Mouse (Mus musculus): ENCODE measurements at regions not wholly inside any gene's neighbourhood (a gene's known extent, or its start where the extent isn't known, plus 50 kb on each side); places are given as distances from the start of the nearest gene placed in this dataset.
A peak's percentile ranks its signal among the peaks of the same experiment; 100 is the strongest.

DNA sequence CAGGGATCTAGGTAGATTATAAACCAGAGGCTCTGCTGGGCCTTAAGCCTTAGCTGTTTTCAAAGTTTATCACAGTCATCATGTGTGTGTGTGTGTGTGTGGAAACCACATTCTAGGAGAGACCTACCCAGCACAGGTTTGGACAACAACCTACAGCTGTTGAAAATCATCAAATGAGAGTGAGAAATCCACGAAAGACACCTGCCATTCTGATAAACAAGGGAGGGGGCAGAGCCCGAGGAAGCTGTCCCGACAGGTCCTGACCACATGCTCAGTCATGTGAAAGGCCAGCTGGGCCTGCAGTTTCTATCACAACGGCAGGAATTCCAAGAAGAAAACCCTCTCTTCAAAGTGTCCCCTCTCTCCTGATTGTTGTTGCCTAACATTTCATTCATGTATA, 114.0 kb upstream of the Atp1b1 start:
- no peak for ATAC-seq (replicated peaks in 1 of 2; ENCODE audit: insufficient read depth in 1 of 2, low FRiP score in 2 of 2, low TSS enrichment in 1 of 2, low read depth in 1 of 2, poor library complexity in 2 of 2, severe bottlenecking in 2 of 2)

DNA sequence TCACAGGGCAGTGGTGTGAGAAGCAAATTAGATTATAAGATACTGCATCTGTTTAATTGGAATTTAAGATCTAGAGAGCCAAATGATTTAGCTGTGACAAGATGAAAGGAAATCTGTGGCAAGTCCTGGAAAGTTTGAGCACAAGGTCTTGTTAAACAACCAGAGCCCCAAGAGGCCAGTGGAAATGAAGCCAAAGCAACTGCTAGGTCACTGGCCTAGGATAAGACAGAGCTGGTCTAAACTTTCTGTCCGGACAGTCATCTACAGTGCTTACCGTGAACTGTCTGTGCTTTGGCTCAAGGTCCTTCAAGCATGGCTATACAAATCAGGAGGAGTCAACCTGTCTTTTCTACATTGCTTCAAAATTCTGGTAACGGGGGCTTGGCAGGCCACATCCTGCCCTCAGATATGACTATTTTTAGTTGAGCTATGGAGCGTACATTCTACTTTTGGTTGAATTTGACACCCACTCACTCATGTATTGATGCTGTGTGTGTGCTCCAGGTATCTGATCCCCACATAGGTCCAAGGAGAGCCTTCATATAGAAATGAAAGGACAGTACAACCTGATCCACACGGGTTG, 113.4 kb upstream of the Atp1b1 start:
- no peak; a peak in 1 of 4 replicates for ATAC-seq (replicated peaks in 1 of 2; ENCODE audit: insufficient read depth in 1 of 2, low FRiP score in 2 of 2, low TSS enrichment in 1 of 2, low read depth in 1 of 2, poor library complexity in 2 of 2, severe bottlenecking in 2 of 2)

GRCm38 (mm10) chr1:164564847-164565246, 106.7 kb upstream of the Atp1b1 start:
- ATAC-seq (replicated peaks in 1 of 2; ENCODE audit: insufficient read depth in 1 of 2, low FRiP score in 2 of 2, low TSS enrichment in 1 of 2, low read depth in 1 of 2, poor library complexity in 2 of 2, severe bottlenecking in 2 of 2): peak; percentile 62 to 82; a peak in 3 of 4 replicates

DNA sequence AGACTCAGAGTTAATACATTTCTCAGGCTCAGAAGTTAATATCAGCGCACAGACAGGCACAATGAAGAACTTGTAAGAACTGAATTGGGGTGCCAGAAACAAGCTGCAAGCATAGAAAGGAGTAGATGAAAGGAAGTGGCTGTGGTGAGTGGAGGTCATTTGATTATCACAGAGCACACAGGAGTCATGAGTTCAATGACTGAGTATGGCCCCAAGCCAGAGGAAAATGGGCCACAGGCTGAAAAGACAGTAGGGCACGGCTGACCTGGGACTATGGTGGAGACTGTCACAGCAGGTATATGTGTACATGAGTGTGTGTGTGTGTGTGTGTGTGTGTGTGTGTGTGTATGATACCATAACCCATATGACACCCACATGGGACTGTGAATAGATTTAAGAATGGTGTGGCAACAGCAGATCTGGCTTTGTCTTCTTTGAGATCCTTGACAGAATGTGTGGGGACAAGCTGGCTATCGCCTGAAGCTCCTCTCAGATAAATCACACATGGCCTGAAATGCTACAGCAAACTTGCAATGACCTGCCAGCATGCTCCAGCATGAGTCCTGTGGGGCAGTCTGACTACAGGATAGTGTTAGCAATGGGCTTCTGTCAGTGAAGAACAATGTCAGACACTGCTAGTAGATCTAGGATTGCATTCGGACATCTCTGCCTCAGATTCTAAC, 101.5 kb upstream of the Atp1b1 start:
- ATAC-seq (replicated peaks in 1 of 2; ENCODE audit: insufficient read depth in 1 of 2, low FRiP score in 2 of 2, low TSS enrichment in 1 of 2, low read depth in 1 of 2, poor library complexity in 2 of 2, severe bottlenecking in 2 of 2): 0 out of 4 replicates have a peak, but pooled peaks of 1 of the 2 experiments have one; percentile 2

GRCm38 (mm10) chr1:164552658-164553057, 94.5 kb upstream of the Atp1b1 start:
- ATAC-seq (replicated peaks in 1 of 2; ENCODE audit: insufficient read depth in 1 of 2, low FRiP score in 2 of 2, low TSS enrichment in 1 of 2, low read depth in 1 of 2, poor library complexity in 2 of 2, severe bottlenecking in 2 of 2): no peak

- ATAC-seq (replicated peaks in 1 of 2; ENCODE audit: insufficient read depth in 1 of 2, low FRiP score in 2 of 2, low TSS enrichment in 1 of 2, low read depth in 1 of 2, poor library complexity in 2 of 2, severe bottlenecking in 2 of 2): no peak
Measured at GRCm38 (mm10) chr1:164551019-164551418, 92.9 kb upstream of the Atp1b1 start.

DNA sequence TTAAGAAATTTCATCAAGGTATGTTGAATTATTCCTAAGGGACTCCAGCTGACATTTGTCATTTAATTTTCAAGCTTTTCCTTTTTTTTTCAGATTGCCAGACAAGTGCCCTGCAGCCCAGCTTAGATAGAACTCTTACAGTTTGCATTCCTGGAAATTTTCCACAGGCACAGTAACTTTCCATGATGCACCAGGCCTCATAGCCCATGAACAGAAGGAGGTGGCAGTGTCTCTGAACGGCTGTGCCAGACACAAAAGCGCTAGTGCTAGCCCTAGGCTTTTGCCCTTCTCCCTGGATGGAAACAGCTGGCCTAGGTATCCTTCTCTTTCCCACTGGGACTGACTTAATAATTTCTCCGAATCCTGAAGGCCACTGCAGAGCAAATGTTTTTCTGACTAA, 92.4 kb upstream of the Atp1b1 start:
- ATAC-seq (replicated peaks in 1 of 2; ENCODE audit: insufficient read depth in 1 of 2, low FRiP score in 2 of 2, low TSS enrichment in 1 of 2, low read depth in 1 of 2, poor library complexity in 2 of 2, severe bottlenecking in 2 of 2): no peak

- ATAC-seq (replicated peaks in 1 of 2; ENCODE audit: insufficient read depth in 1 of 2, low FRiP score in 2 of 2, low TSS enrichment in 1 of 2, low read depth in 1 of 2, poor library complexity in 2 of 2, severe bottlenecking in 2 of 2): no peak
Measured at GRCm38 (mm10) chr1:164548071-164548470, 89.9 kb upstream of the Atp1b1 start.

- ATAC-seq (replicated peaks in 1 of 2; ENCODE audit: insufficient read depth in 1 of 2, low FRiP score in 2 of 2, low TSS enrichment in 1 of 2, low read depth in 1 of 2, poor library complexity in 2 of 2, severe bottlenecking in 2 of 2): no peak
Measured at GRCm38 (mm10) chr1:164545843-164546242, 87.7 kb upstream of the Atp1b1 start.

DNA sequence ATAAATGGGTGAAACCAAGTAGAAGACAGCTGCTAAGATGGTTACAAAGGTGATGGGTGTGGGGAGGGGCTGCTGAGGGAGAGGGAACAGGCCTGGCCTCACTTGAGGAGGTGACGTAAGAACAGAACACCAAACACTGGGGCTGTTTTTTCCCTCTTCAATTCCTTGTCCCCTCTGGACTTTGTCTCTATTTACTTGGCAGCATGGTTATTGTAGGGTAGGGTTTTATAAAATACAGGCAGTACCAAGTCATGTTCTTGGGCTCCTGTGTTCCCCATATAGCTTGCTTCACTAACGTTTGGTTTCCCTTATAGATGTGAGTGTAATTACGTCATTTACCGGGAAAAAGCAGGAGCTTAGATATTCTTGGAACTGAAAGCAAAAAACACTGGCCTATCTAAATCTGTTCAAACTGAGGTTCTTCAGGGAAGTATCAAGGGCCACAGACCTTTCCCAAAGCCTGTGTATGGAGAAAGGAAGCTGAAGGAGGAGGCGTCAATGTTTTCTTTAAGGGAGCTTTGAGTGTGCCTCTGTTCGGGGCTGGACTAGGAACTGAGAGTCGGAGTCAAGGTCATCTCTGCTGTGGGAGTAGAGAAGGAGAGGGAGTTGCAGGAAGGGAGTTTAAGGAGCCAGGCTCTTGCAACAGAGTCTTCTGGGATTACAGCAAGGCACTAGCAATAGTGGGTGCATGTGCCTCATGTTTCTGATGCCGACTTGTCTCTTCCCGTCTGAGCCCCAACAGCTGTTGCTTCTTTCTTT, 85.1 kb upstream of the Atp1b1 start:
- ATAC-seq (replicated peaks in 1 of 2; ENCODE audit: insufficient read depth in 1 of 2, low FRiP score in 2 of 2, low TSS enrichment in 1 of 2, low read depth in 1 of 2, poor library complexity in 2 of 2, severe bottlenecking in 2 of 2): no peak

DNA sequence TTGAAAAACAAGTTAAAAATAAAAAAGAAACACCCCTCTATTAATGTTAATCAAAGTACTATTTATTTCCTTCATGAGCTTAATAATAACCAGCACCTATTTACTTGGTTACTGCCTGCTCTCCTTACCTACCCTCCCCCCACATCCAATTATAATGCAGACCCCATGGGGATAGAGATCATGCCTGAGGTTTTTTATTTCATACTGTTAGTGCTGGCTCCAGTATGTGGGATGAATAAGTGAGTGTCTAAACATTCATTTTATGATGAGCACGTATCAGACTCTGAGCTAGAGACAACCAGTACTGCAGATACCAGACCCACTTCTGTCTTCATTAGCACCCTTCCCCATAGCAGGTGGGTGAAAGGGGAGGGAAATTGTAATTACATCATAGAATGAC, 83.6 kb upstream of the Atp1b1 start:
- no peak for ATAC-seq (replicated peaks in 1 of 2; ENCODE audit: insufficient read depth in 1 of 2, low FRiP score in 2 of 2, low TSS enrichment in 1 of 2, low read depth in 1 of 2, poor library complexity in 2 of 2, severe bottlenecking in 2 of 2)

DNA sequence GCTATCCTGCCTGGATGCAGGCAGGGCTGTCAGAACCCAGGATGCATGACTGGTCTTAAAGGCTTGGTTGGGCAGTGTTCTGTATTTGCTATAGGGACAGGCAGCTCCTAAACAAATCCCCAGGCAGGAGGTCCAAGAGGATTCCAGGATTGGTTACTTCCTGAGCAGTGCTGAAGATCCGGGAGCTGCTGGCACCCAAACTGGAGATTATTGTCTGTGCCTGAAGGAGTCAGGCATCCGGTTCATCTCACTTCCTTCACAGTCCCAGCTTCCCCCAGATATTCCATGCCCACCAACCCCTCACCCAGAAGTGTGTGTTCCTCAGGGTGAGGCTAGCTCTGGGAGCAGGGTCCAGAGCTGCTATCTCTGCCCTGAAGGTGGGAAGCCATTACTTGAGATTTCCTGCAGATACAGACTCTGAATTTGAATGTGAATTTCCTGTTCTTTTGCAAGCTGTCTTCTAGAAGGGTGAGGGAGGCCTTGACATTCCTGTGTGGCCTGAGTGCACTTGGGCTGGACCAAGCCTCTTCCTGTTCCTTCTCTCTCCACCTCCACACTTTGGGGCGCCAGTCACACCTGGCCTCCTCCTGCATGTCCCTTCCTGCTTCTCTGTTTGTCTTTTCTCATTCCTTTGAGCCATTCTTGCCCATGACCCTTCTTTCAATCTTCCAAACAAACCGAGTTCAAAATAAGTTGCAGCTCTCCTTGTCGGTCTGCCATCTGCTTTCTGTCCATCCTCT, 80.3 kb upstream of the Atp1b1 start:
- ATAC-seq (replicated peaks in 1 of 2; ENCODE audit: insufficient read depth in 1 of 2, low FRiP score in 2 of 2, low TSS enrichment in 1 of 2, low read depth in 1 of 2, poor library complexity in 2 of 2, severe bottlenecking in 2 of 2): no peak

- no peak for ATAC-seq (replicated peaks in 1 of 2; ENCODE audit: insufficient read depth in 1 of 2, low FRiP score in 2 of 2, low TSS enrichment in 1 of 2, low read depth in 1 of 2, poor library complexity in 2 of 2, severe bottlenecking in 2 of 2)
Measured at GRCm38 (mm10) chr1:164537324-164537948, 79.3 kb upstream of the Atp1b1 start.

DNA sequence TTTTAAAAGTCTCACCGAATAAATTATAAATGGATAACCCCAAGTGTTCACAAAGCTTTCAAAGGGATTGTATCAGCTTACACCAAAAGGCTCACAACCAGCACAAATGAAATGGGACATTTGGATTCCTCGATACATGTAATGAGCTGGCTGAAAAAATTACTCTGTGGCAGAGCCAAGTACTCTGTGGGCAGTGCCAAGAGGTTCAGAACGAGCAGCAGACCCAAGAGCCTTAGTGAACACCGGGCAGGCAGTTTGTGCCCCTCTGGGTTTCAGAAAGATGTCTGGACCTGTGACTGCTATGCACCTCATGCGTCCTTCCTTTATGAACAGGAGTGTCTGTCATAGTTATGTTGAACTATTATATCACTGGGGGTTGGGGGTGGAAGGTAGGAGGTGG, 74.0 kb upstream of the Atp1b1 start:
- no peak for ATAC-seq (replicated peaks in 1 of 2; ENCODE audit: insufficient read depth in 1 of 2, low FRiP score in 2 of 2, low TSS enrichment in 1 of 2, low read depth in 1 of 2, poor library complexity in 2 of 2, severe bottlenecking in 2 of 2)

DNA sequence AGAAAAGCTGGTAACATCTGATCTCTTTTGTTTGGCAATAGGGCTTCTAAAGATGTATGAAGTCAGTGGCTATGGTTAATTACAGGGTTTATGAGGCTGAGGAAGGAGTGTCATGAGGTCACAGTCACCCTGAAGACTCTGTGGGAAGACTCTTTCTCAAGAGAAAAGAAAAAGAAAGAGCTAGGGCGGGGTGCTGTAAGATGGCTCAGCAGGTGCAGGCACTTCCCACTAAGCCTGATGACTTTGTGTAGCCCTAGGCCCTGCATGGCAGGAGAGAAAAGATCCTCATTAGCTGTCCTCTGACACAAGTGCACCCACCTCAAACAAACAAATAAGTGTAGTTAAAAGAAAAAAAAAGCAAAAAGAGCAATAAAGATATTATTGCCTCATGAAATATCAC, 73.6 kb upstream of the Atp1b1 start:
- ATAC-seq (replicated peaks in 1 of 2; ENCODE audit: insufficient read depth in 1 of 2, low FRiP score in 2 of 2, low TSS enrichment in 1 of 2, low read depth in 1 of 2, poor library complexity in 2 of 2, severe bottlenecking in 2 of 2): no peak

DNA sequence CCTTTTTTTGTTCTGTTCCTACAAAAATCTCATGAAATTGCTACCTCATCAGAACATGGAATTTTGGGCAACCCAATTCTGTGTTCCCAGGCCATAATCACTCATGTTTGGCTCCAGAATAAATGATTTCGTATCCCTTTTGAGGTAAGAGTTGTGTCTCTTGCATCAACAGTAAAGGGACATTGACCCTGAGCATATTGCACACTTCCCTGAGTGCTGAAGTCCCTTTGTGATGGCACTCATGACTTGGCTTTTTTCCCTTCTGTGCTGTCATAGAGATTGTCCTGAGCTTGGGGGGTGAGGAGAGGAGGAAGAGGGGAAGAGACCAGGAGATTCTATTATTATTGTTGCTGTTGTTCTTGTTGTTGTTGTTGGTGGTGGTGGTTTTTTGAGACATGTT, 68.6 kb upstream of the Atp1b1 start:
- no peak for ATAC-seq (replicated peaks in 1 of 2; ENCODE audit: insufficient read depth in 1 of 2, low FRiP score in 2 of 2, low TSS enrichment in 1 of 2, low read depth in 1 of 2, poor library complexity in 2 of 2, severe bottlenecking in 2 of 2)

GRCm38 (mm10) chr1:164522377-164523150, 64.4 kb upstream of the Atp1b1 start:
- ATAC-seq (replicated peaks in 1 of 2; ENCODE audit: insufficient read depth in 1 of 2, low FRiP score in 2 of 2, low TSS enrichment in 1 of 2, low read depth in 1 of 2, poor library complexity in 2 of 2, severe bottlenecking in 2 of 2): no peak
